Mouse (Mus musculus) hindbrain, embryonic 15.5 days (tissue): ENCODE data around the gene Smpx. TPM values are rescaled to one million over a fixed set of nuclear protein-coding genes. Genes with fewer than 3 reads are reported as not detected.
A peak's percentile ranks its signal among the peaks of the same experiment; 100 is the strongest.

Source experiments
- ATAC-seq: fragments of 200-750 bp; cut with Nextera tagmentation; 2 replicates; pipeline ENCODE4 v1.8.0; 2017; ENCODE audit warnings: low read depth, moderate number of reproducible peaks, moderate TSS enrichment; ENCODE audit not compliant: low FRiP score
- H3K27ac ChIP-seq: fragments of 300-500 bp; sonication (generic); replicated peaks from 2 replicates; pipeline ENCODE4 v1.5.1; 2015; ENCODE audit warnings: mild to moderate bottlenecking, inconsistent platforms
- H3K27me3 ChIP-seq: fragments of 300-500 bp; sonication (generic); 2 replicates; pipeline ENCODE4 v1.6.1; 2015; ENCODE audit warnings: control low read depth, inconsistent platforms
- H3K36me3 ChIP-seq: fragments of 300-500 bp; sonication (generic); 2 replicates; pipeline ENCODE4 v1.6.1; 2015; ENCODE audit warnings: control low read depth, inconsistent platforms
- H3K4me1 ChIP-seq: fragments of 300-500 bp; sonication (generic); replicated peaks from 2 replicates; pipeline ENCODE4 v1.6.1; 2015; ENCODE audit warnings: control low read depth, inconsistent platforms
- H3K4me2 ChIP-seq: fragments of 300-500 bp; sonication (generic); 2 replicates; pipeline ENCODE4 v1.6.1; 2015; ENCODE audit warnings: moderate library complexity, mild to moderate bottlenecking, inconsistent platforms
- H3K4me3 ChIP-seq: fragments of 300-500 bp; sonication (generic); 2 replicates; pipeline ENCODE4 v1.5.1; 2015; ENCODE audit warnings: mild to moderate bottlenecking, inconsistent platforms
- H3K9ac ChIP-seq: fragments of 300-500 bp; sonication (generic); 2 replicates; pipeline ENCODE4 v1.6.1; 2015; ENCODE audit warnings: inconsistent platforms
- H3K9me3 ChIP-seq: fragments of 300-500 bp; sonication (generic); 2 replicates; pipeline ENCODE4 v1.6.1; 2016; ENCODE audit warnings: control low read depth, inconsistent platforms
- WGBS: fragments of 180-500 bp; shearing (Covaris S2); methylation state at CpG from one replicate; pipeline ENCODE4 v1.1.7; 2015; 5-methylcytosine and 5-hydroxymethylcytosine counted together
- polyA plus RNA-seq: library from polyadenylated mRNA; unstranded; fragments of >200 nt; fragmentation: Nextera tagmentation; extraction: Ambion mirVana; gene quantifications from 2 replicates; pipeline ENCODE4 v1.2.1, GENCODE M21; 2015

Gene Smpx
- polyA plus RNA-seq, 1 experiment from 2014 or later = 0.43 TPM

DNA sequence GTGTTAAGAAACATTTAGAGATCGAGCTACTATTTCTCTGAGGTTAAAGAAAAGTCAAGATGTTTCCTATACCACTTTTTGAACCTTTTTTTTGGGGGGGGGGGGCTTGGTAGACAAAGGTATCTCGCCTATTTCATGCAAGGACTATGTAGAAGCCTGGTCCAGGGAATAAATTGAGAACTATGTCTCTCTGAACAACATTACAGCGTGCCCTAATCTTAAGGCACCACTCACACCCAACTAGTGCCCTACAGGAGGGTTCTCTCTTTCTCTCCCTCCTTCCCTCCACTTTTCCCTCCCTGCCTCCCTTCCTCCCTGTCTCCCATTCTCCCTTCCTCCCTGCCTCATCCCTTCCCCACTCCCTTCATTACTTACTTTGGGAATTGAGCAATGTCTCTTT is 33.6 kb downstream of the Smpx start:
- ATAC-seq = no peak
- H3K27ac ChIP-seq = no peak overlapping the region
- H3K9me3 ChIP-seq = no peaks in the 10 kb centered on the region
- 46% methylated on average over 3 of the region's 3 CpGs for WGBS
- H3K9ac ChIP-seq = no peak overlapping the region
- H3K4me2 ChIP-seq = peak overlapping the region; percentile 24; the same call in 1 of the 2 replicates
- no peaks in the 10 kb centered on the region for H3K36me3 ChIP-seq
- no peaks in the 10 kb centered on the region for H3K27me3 ChIP-seq
- H3K4me1 ChIP-seq = no peaks in the 10 kb centered on the region
- H3K4me3 ChIP-seq = no peak overlapping the region

DNA sequence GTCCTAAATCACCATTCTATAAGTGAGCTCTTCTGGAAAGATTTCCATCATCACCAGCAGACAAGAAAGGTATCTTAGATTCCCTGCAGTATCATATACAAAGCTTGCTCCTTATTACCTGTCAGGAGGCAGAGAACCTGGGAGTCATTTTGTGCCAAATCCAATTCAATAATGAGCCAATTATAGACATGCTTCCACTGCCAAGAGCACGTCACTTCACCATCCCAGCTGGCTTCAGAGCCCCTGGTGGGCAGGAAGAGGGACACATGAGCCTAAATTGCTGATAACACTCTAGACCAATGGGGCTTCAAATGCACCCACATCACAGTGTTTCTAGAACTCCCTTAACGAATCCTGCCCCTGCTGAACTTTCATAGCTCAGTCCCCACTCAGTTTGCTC is 35.1 kb downstream of the Smpx start:
- no peaks in the 10 kb centered on the region for H3K4me1 ChIP-seq
- no peak overlapping the region for H3K4me2 ChIP-seq
- H3K27me3 ChIP-seq = no peaks in the 10 kb centered on the region
- H3K9me3 ChIP-seq = no peaks in the 10 kb centered on the region
- no peak for ATAC-seq
- 51% methylated on average over 2 of the region's 2 CpGs for WGBS
- no peaks in the 10 kb centered on the region for H3K36me3 ChIP-seq
- no peak overlapping the region for H3K9ac ChIP-seq
- H3K27ac ChIP-seq = no peak overlapping the region
- no peak overlapping the region for H3K4me3 ChIP-seq

GRCm38 (mm10) chrX:157734341-157734740 is 35.6 kb downstream of the Smpx start:
- no peaks in the 10 kb centered on the region for H3K9me3 ChIP-seq
- no peaks in the 10 kb centered on the region for H3K27me3 ChIP-seq
- WGBS = 87% methylated on average over 1 of the region's 1 CpGs
- no peak overlapping the region for H3K4me2 ChIP-seq
- no peaks in the 10 kb centered on the region for H3K4me1 ChIP-seq
- no peak overlapping the region for H3K4me3 ChIP-seq
- no peak overlapping the region for H3K9ac ChIP-seq
- H3K27ac ChIP-seq = no peak overlapping the region
- ATAC-seq = no peak
- H3K36me3 ChIP-seq = no peaks in the 10 kb centered on the region

- H3K4me1 ChIP-seq = no peaks in the 10 kb centered on the region
- H3K9ac ChIP-seq = no peak overlapping the region
- H3K27me3 ChIP-seq = no peaks in the 10 kb centered on the region
- no peak for ATAC-seq
- no peak overlapping the region for H3K27ac ChIP-seq
- 84% methylated on average over 10 of the region's 10 CpGs for WGBS
- no peaks in the 10 kb centered on the region for H3K36me3 ChIP-seq
- no peak overlapping the region for H3K4me3 ChIP-seq
- H3K9me3 ChIP-seq = no peaks in the 10 kb centered on the region
- no peak overlapping the region for H3K4me2 ChIP-seq
Measured at GRCm38 (mm10) chrX:157747815-157748544, 49.3 kb downstream of the Smpx start.

DNA sequence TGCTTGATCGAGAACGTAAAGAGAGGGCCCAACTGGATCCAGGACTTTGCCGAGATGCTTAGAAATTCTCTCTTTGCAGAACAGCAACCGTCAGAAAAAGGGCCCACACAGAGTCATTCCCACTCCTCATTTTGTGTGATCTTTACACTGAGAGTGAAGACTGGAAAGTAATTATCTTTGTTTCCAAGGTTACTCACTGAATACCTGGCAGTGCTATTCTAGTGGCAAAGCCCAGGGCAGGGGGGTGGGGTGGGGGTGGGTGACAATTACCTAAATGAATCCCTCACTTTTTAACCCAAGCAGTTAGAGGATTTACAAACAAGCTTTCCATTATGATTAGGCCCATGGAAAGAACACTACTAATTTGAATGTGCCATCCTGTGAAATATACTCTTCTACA is 55.8 kb downstream of the Smpx start:
- Histone ChIP-seq H3K4me3 (no peak overlapping the region), H3K4me2 (no peak overlapping the region), H3K4me1 (no peaks in the 10 kb centered on the region), H3K9me3 (no peaks in the 10 kb centered on the region), H3K27ac (no peak overlapping the region), H3K36me3 (no peaks in the 10 kb centered on the region), H3K9ac (no peak overlapping the region), H3K27me3 (no peaks in the 10 kb centered on the region)
- 49% methylated on average over 4 of the region's 4 CpGs for WGBS
- no peak for ATAC-seq

DNA sequence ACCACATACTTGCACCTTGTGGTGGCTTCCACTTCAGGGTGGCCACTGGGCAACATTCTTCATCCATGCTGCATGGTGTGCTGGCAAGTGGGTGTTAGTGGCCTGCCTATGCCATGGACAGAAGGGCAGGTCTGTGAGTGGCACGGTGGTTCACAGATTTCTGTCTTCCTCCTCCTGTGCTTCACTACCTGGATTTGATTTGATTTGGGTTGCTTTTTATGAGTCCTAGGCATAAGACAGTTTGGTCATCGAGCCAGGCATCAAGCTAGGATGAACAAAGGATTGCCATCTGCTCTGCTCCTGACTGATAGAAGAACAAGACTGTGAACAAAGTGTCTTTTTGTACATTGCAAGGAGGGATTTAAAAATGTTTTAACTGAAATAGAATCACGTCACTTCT is 63.8 kb downstream of the Smpx start:
- no peak for ATAC-seq

GRCm38 (mm10) chrX:157801669-157802068 is 103.0 kb downstream of the Smpx start:
- H3K9ac ChIP-seq = no peak overlapping the region
- H3K36me3 ChIP-seq = no peaks in the 10 kb centered on the region
- H3K4me2 ChIP-seq = no peak overlapping the region
- no peaks in the 10 kb centered on the region for H3K27me3 ChIP-seq
- WGBS = 87% methylated on average over 2 of the region's 2 CpGs
- H3K4me1 ChIP-seq = no peaks in the 10 kb centered on the region
- no peaks in the 10 kb centered on the region for H3K9me3 ChIP-seq
- H3K27ac ChIP-seq = no peak overlapping the region
- ATAC-seq = no peak
- H3K4me3 ChIP-seq = no peak overlapping the region

More for the DNA sequence above, 63.8 kb downstream of the Smpx start:
- no peaks in the 10 kb centered on the region for H3K27me3 ChIP-seq
- no peaks in the 10 kb centered on the region for H3K9me3 ChIP-seq
- 72% methylated on average over 3 of the region's 3 CpGs for WGBS
- H3K27ac ChIP-seq = no peak overlapping the region
- H3K9ac ChIP-seq = no peak overlapping the region
- no peak overlapping the region for H3K4me2 ChIP-seq
- H3K4me3 ChIP-seq = no peak overlapping the region
- H3K4me1 ChIP-seq = no peaks in the 10 kb centered on the region
- H3K36me3 ChIP-seq = no peaks in the 10 kb centered on the region

Other genes with a start within 250 kb of the Smpx start
- gene Sms, start 206.6 kb upstream of the Smpx start, polyA plus RNA-seq = 138 and 142 TPM in 2 replicates
- gene Yy2, start 129.9 kb upstream of the Smpx start, polyA plus RNA-seq = 1.2 and 1.9 TPM in 2 replicates
- gene Mbtps2, start 100.2 kb upstream of the Smpx start, polyA plus RNA-seq = 27.5 and 28.2 TPM in 2 replicates
- gene Klhl34, start 119.5 kb downstream of the Smpx start, polyA plus RNA-seq = 2.1 and 2.4 TPM in 2 replicates